Mouse (Mus musculus): Measurements from ENCODE around the gene Lpp. TPM values are rescaled to one million over a fixed set of nuclear protein-coding genes. Genes with fewer than 3 reads are reported as not detected.

Gene Lpp
- polyA plus RNA-seq, 1 experiment from 2014 or later: 25.9 TPM

- no peaks in the 10 kb centered on the region for H3K27me3 ChIP-seq
- H3K4me2 ChIP-seq (replicated peaks): no peak overlapping the region
- ATAC-seq (ENCODE audit: low FRiP score): no peak
- H3K4me1 ChIP-seq: peaks cover 13% of the 10 kb centered on the region
- H3K9ac ChIP-seq: no peak overlapping the region
- 88% methylated on average over 5 of the region's 5 CpGs for WGBS
- no peaks in the 10 kb centered on the region for H3K36me3 ChIP-seq
- H3K9me3 ChIP-seq (replicated peaks): no peaks in the 10 kb centered on the region
- H3K4me3 ChIP-seq: no peak overlapping the region
- no peak overlapping the region for H3K27ac ChIP-seq
Measured at GRCm38 (mm10) chr16:24390596-24390995, 2.7 kb upstream of the Lpp start.

- 92% methylated on average over 3 of the region's 3 CpGs for WGBS
- Histone ChIP-seq H3K36me3 (no peaks in the 10 kb centered on the region), H3K4me3 (no peak overlapping the region), H3K27ac (no peak overlapping the region), H3K4me1 (peaks cover 13% of the 10 kb centered on the region), H3K9ac (no peak overlapping the region), H3K9me3 (replicated peaks) (no peaks in the 10 kb centered on the region), H3K4me2 (replicated peaks) (no peak overlapping the region), H3K27me3 (no peaks in the 10 kb centered on the region)
- ATAC-seq (ENCODE audit: low FRiP score): no peak
Measured at GRCm38 (mm10) chr16:24391111-24391510, 2.2 kb upstream of the Lpp start.

- H3K9me3 ChIP-seq (replicated peaks): no peaks in the 10 kb centered on the region
- no peak overlapping the region for H3K4me3 ChIP-seq
- peaks cover 13% of the 10 kb centered on the region for H3K4me1 ChIP-seq
- H3K27me3 ChIP-seq: no peaks in the 10 kb centered on the region
- no peak for ATAC-seq (ENCODE audit: low FRiP score)
- no peak overlapping the region for H3K4me2 ChIP-seq (replicated peaks)
- 93% methylated on average over 7 of the region's 7 CpGs for WGBS
- no peak overlapping the region for H3K9ac ChIP-seq
- H3K27ac ChIP-seq: no peak overlapping the region
- no peaks in the 10 kb centered on the region for H3K36me3 ChIP-seq
Measured at GRCm38 (mm10) chr16:24391901-24392300, 1.4 kb upstream of the Lpp start.

GRCm38 (mm10) chr16:24393556-24394210, 376 bp downstream of the Lpp start:
- peak; percentile 60 for ATAC-seq (ENCODE audit: low FRiP score)
- Histone ChIP-seq H3K9ac (peak overlapping the region; percentile 89), H3K27me3 (no peaks in the 10 kb centered on the region), H3K4me3 (peak overlapping the region; percentile 87), H3K4me2 (replicated peaks) (peak overlapping the region; percentile 76), H3K4me1 (peaks cover 13% of the 10 kb centered on the region), H3K36me3 (no peaks in the 10 kb centered on the region), H3K9me3 (replicated peaks) (no peaks in the 10 kb centered on the region), H3K27ac (peak overlapping the region; percentile 88)
- under 1% methylated on average over 53 of the region's 76 CpGs for WGBS

GRCm38 (mm10) chr16:24394211-24394991, 1.1 kb downstream of the Lpp start:
- 12% methylated on average over 18 of the region's 18 CpGs for WGBS

GRCm38 (mm10) chr16:24395100-24395499, 1.8 kb downstream of the Lpp start:
- no peak overlapping the region for H3K4me3 ChIP-seq
- WGBS: 83% methylated on average over 2 of the region's 2 CpGs
- H3K9me3 ChIP-seq (replicated peaks): no peaks in the 10 kb centered on the region
- H3K4me2 ChIP-seq (replicated peaks): peak overlapping the region; percentile 76
- no peak for ATAC-seq (ENCODE audit: low FRiP score)
- H3K4me1 ChIP-seq: peaks cover 13% of the 10 kb centered on the region
- H3K9ac ChIP-seq: no peak overlapping the region
- H3K36me3 ChIP-seq: no peaks in the 10 kb centered on the region
- no peak overlapping the region for H3K27ac ChIP-seq
- no peaks in the 10 kb centered on the region for H3K27me3 ChIP-seq

More at GRCm38 (mm10) chr16:24394211-24394991, 1.1 kb downstream of the Lpp start:
- peak overlapping the region; percentile 76 for H3K4me2 ChIP-seq (replicated peaks)
- peak overlapping the region; percentile 89; the same call in 1 of the 2 replicates for H3K9ac ChIP-seq
- H3K4me3 ChIP-seq: peak overlapping the region; percentile 87
- ATAC-seq (ENCODE audit: low FRiP score): peak; percentile 26; the same call in 1 of the 2 replicates
- no peaks in the 10 kb centered on the region for H3K27me3 ChIP-seq
- H3K4me1 ChIP-seq: peaks cover 13% of the 10 kb centered on the region
- H3K27ac ChIP-seq: peak overlapping the region; percentile 88; the same call in 1 of the 2 replicates
- H3K9me3 ChIP-seq (replicated peaks): no peaks in the 10 kb centered on the region
- no peaks in the 10 kb centered on the region for H3K36me3 ChIP-seq

- Histone ChIP-seq H3K9ac (no peak overlapping the region), H3K36me3 (no peaks in the 10 kb centered on the region), H3K4me3 (no peak overlapping the region), H3K27me3 (no peaks in the 10 kb centered on the region), H3K4me1 (peaks cover 13% of the 10 kb centered on the region), H3K4me2 (replicated peaks) (no peak overlapping the region), H3K27ac (no peak overlapping the region), H3K9me3 (replicated peaks) (no peaks in the 10 kb centered on the region)
- no peak for ATAC-seq (ENCODE audit: low FRiP score)
- 91% methylated on average over 7 of the region's 7 CpGs for WGBS
Measured at GRCm38 (mm10) chr16:24396504-24396903, 3.2 kb downstream of the Lpp start.

- Histone ChIP-seq H3K27ac (no peak overlapping the region), H3K4me2 (replicated peaks) (no peak overlapping the region), H3K9ac (no peak overlapping the region), H3K4me3 (no peak overlapping the region), H3K27me3 (no peaks in the 10 kb centered on the region), H3K9me3 (replicated peaks) (no peaks in the 10 kb centered on the region), H3K4me1 (peaks cover 13% of the 10 kb centered on the region), H3K36me3 (0 out of 2 replicates have a peak, but pooled peaks cover under 1% of the 10 kb centered on the region)
- no peak for ATAC-seq (ENCODE audit: low FRiP score)
- WGBS: 60% methylated on average over 4 of the region's 4 CpGs
Measured at GRCm38 (mm10) chr16:24398476-24398875, 5.2 kb downstream of the Lpp start.

GRCm38 (mm10) chr16:24398893-24399292, 5.6 kb downstream of the Lpp start:
- 88% methylated on average over 3 of the region's 3 CpGs for WGBS

GRCm38 (mm10) chr16:24399524-24399923, 6.2 kb downstream of the Lpp start:
- Histone ChIP-seq H3K4me2 (replicated peaks) (no peak overlapping the region), H3K9ac (no peak overlapping the region), H3K27me3 (no peaks in the 10 kb centered on the region), H3K36me3 (0 out of 2 replicates have a peak, but pooled peaks cover 6% of the 10 kb centered on the region), H3K4me3 (no peak overlapping the region), H3K4me1 (peaks cover 8% of the 10 kb centered on the region), H3K27ac (no peak overlapping the region), H3K9me3 (replicated peaks) (no peaks in the 10 kb centered on the region)
- ATAC-seq (ENCODE audit: low FRiP score): no peak
- WGBS: 79% methylated on average over 5 of the region's 5 CpGs

More at GRCm38 (mm10) chr16:24398893-24399292, 5.6 kb downstream of the Lpp start:
- Histone ChIP-seq H3K4me1 (peaks cover 13% of the 10 kb centered on the region), H3K27me3 (no peaks in the 10 kb centered on the region), H3K4me3 (no peak overlapping the region), H3K9ac (no peak overlapping the region), H3K9me3 (replicated peaks) (no peaks in the 10 kb centered on the region), H3K36me3 (0 out of 2 replicates have a peak, but pooled peaks cover 5% of the 10 kb centered on the region), H3K27ac (no peak overlapping the region), H3K4me2 (replicated peaks) (no peak overlapping the region)
- ATAC-seq (ENCODE audit: low FRiP score): no peak

- H3K27me3 ChIP-seq: no peaks in the 10 kb centered on the region
- ATAC-seq (ENCODE audit: low FRiP score): no peak
- 94% methylated on average over 2 of the region's 2 CpGs for WGBS
- no peaks in the 10 kb centered on the region; the same call in 1 of the 2 replicates for H3K4me1 ChIP-seq
- 0 out of 2 replicates have a peak, but pooled peaks cover 6% of the 10 kb centered on the region for H3K36me3 ChIP-seq
- H3K4me3 ChIP-seq: no peak overlapping the region
- no peak overlapping the region for H3K27ac ChIP-seq
- no peak overlapping the region for H3K9ac ChIP-seq
- no peak overlapping the region for H3K4me2 ChIP-seq (replicated peaks)
- no peaks in the 10 kb centered on the region for H3K9me3 ChIP-seq (replicated peaks)
Measured at GRCm38 (mm10) chr16:24400776-24401175, 7.5 kb downstream of the Lpp start.

- H3K27ac ChIP-seq: no peak overlapping the region
- H3K36me3 ChIP-seq: 0 out of 2 replicates have a peak, but pooled peaks cover 10% of the 10 kb centered on the region
- no peak overlapping the region for H3K4me3 ChIP-seq
- peaks cover 6% of the 10 kb centered on the region for H3K9me3 ChIP-seq (replicated peaks)
- no peaks in the 10 kb centered on the region for H3K27me3 ChIP-seq
- WGBS: 88% methylated on average over 4 of the region's 4 CpGs
- no peak overlapping the region for H3K4me2 ChIP-seq (replicated peaks)
- no peak for ATAC-seq (ENCODE audit: low FRiP score)
- H3K9ac ChIP-seq: no peak overlapping the region
- H3K4me1 ChIP-seq: no peaks in the 10 kb centered on the region; the same call in 1 of the 2 replicates
Measured at GRCm38 (mm10) chr16:24402801-24403200, 9.5 kb downstream of the Lpp start.
